Comparison of ENCODE assay signal across 8 mouse cellular contexts in the genomic region with DNA sequence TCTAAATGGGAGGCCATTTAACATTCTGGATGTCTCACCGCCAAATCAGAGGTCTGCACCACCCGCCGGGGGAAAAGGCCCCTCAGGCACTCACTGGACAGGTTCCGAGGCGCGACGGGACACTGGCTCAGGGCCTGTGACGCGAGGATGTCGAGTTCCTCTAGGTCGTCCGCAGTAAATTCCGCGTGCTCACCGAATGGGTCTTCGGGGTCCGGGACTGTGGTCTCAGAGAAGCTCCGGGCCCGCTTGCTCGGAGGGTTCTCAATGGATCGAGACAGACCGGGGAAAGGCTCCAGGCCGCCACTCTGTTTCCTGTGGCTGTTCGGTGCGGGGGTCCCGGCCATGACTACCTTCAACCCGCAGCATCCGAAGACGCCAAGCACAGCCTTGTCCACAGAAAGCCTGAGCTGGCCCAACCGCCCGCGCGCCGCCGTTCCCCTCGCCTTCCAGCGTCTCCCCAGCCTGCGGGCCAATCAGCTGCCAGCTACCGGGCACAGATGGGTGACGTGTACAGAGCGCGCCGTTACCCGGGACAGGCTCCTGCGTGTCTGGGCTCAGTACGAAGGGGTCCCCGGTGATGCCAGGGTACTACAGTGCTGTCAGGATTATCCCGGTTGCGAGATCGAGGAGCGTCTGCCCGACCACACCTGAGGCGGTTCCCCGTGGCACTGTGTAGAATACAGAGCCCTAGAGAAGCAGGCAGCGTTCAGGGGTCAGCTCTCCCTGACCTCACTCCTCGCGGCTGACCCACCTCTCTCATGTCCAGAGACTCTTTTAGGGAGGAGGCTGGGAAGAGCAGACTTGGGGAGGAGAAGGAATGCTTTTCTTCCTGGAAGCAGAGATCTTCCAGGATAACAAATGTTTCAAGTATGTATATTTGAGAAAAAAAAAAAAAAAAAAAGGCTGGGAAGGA. TPM values are rescaled to one million over a fixed set of nuclear protein-coding genes. Genes with fewer than 3 reads are reported as not detected.
DNase-seq lines count a peak whose midpoint lies in the region; ATAC-seq and TF ChIP-seq lines count a peak whose summit lies in the region.

TSS of gene Atrip (minus strand) at position 464 of the 913 bp plus-strand sequence.

- TF ChIP-seq CTCF in G1E (IDR thresholded peaks at IDR 0.05; ENCODE audit: low read depth, low read length), result no peak
- no peak for TF ChIP-seq CTCF in testis, adult 2 months (IDR thresholded peaks at IDR 0.05; ENCODE audit: control insufficient read depth, insufficient read depth, insufficient replicate concordance, low read depth, low read length)

- no peaks in the 10 kb centered on the region for H3K9me3 ChIP-seq in G1E (replicated peaks)
- H3K9me3 ChIP-seq in forebrain, embryonic 16.5 days (ENCODE audit: control insufficient read depth, low read length), result no peaks in the 10 kb centered on the region
- no peaks in the 10 kb centered on the region for H3K9me3 ChIP-seq in neural tube, embryonic 14.5 days (ENCODE audit: control insufficient read depth, low read length)

- H3K27ac ChIP-seq in forebrain, embryonic 16.5 days (ENCODE audit: low read length), result peak within 1 kb of the TSS; percentile 75
- peak within 1 kb of the TSS; percentile 75 for H3K27ac ChIP-seq in neural tube, embryonic 14.5 days (ENCODE audit: low read depth, low read length)
- H3K27ac ChIP-seq in testis, adult 2 months (ENCODE audit: control insufficient read depth, insufficient read depth, low read depth, low read length), result peak within 1 kb of the TSS; percentile 84

- peak; percentile 94 for ATAC-seq in G1E (ENCODE audit: extremely low read depth, insufficient number of reproducible peaks, low FRiP score, poor library complexity, severe bottlenecking)
- ATAC-seq in forebrain, embryonic 16.5 days, result peak; percentile 100
- peak; percentile 99 for ATAC-seq in neural tube, embryonic 14.5 days (ENCODE audit: low read depth)

- peaks cover 57% of the 10 kb centered on the region for H3K36me3 ChIP-seq in G1E (replicated peaks)
- peaks cover 12% of the 10 kb centered on the region for H3K36me3 ChIP-seq in forebrain, embryonic 16.5 days (ENCODE audit: control insufficient read depth, insufficient read depth)
- peaks cover 26% of the 10 kb centered on the region for H3K36me3 ChIP-seq in neural tube, embryonic 14.5 days (ENCODE audit: control insufficient read depth, insufficient read depth, low read length)
- peaks cover 3% of the 10 kb centered on the region for H3K36me3 ChIP-seq in testis, adult 2 months (ENCODE audit: control insufficient read depth, insufficient read depth, low read length)

- H3K4me2 ChIP-seq in forebrain, embryonic 16.5 days (ENCODE audit: low read length), result peak within 1 kb of the TSS; percentile 98
- peak within 1 kb of the TSS; percentile 97 for H3K4me2 ChIP-seq in neural tube, embryonic 14.5 days (ENCODE audit: low read depth, low read length)

- DNase-seq in G1E (ENCODE audit: low spot score), result peak; percentile 99
- DNase-seq in cerebellum, adult 11-12 months, result peak; percentile 91
- peak; percentile 82 for DNase-seq in heart, postnatal 25 days (ENCODE audit: low spot score)
- DNase-seq in layer of hippocampus, adult 18-20 months (ENCODE audit: low spot score in 2 of 2), result peak; percentile 93 to 96
- DNase-seq in lung, adult 18-20 months, result peak; percentile 89 to 92

- intact Hi-C loops in heart, postnatal 25 days (cut with DNase I), result no loop called here

- peak within 1 kb of the TSS; percentile 93 for H3K4me3 ChIP-seq in G1E (ENCODE audit: low read depth, low read length)
- H3K4me3 ChIP-seq in forebrain, embryonic 16.5 days (replicated peaks; ENCODE audit: low read length), result peak within 1 kb of the TSS; percentile 94
- peak within 1 kb of the TSS; percentile 78 for H3K4me3 ChIP-seq in neural tube, embryonic 14.5 days (ENCODE audit: low read depth, low read length)
- H3K4me3 ChIP-seq in testis, adult 2 months (ENCODE audit: control insufficient read depth, low read depth, low read length), result peak within 1 kb of the TSS; percentile 91

- peak; percentile 66 for TF ChIP-seq POLR2A in testis, adult 2 months (IDR thresholded peaks at IDR 0.05; ENCODE audit: control insufficient read depth, low read depth, low read length)

- H3K4me1 ChIP-seq in G1E (ENCODE audit: insufficient read depth, low read depth, low read length), result peaks cover 46% of the 10 kb centered on the region
- H3K4me1 ChIP-seq in forebrain, embryonic 16.5 days (replicated peaks; ENCODE audit: control insufficient read depth, insufficient read depth, low read length), result peaks cover 24% of the 10 kb centered on the region
- peaks cover 20% of the 10 kb centered on the region for H3K4me1 ChIP-seq in neural tube, embryonic 14.5 days (ENCODE audit: control insufficient read depth, insufficient read depth, low read length)
- H3K4me1 ChIP-seq in testis, adult 2 months (ENCODE audit: control insufficient read depth, insufficient read depth, low read length), result peaks cover 3% of the 10 kb centered on the region

- under 1% methylated on average over 57 of the region's 57 CpGs for WGBS in forebrain, embryonic 16.5 days
- WGBS in neural tube, embryonic 14.5 days, result under 1% methylated on average over 57 of the region's 57 CpGs

- peak within 1 kb of the TSS; percentile 92 for H3K9ac ChIP-seq in forebrain, embryonic 16.5 days (replicated peaks; ENCODE audit: low read depth, low read length)
- peak within 1 kb of the TSS; percentile 84 for H3K9ac ChIP-seq in neural tube, embryonic 14.5 days (replicated peaks; ENCODE audit: low read depth, low read length)

- no peaks in the 10 kb centered on the region for H3K27me3 ChIP-seq in G1E (ENCODE audit: insufficient read depth, low read length)
- no peaks in the 10 kb centered on the region for H3K27me3 ChIP-seq in forebrain, embryonic 16.5 days (replicated peaks; ENCODE audit: control insufficient read depth, insufficient read depth, low read length)
- H3K27me3 ChIP-seq in neural tube, embryonic 14.5 days (ENCODE audit: control insufficient read depth, insufficient read depth, low read length), result no peaks in the 10 kb centered on the region
- H3K27me3 ChIP-seq in testis, adult 2 months (ENCODE audit: control insufficient read depth, insufficient read depth, low read length), result no peaks in the 10 kb centered on the region

RNA-seq across cellular contexts. Expression of gene Atrip, which starts in this region (rescaled TPM):
- total RNA-seq in G1E (2014; fragmentation: Nextera tagmentation), result 16.4 and 17.9 TPM in 2 replicates
- 18.1 and 22.8 TPM in 2 replicates for total RNA-seq in G1E (2017)
- polyA plus RNA-seq in G1E (2012), result 8.5 and 9.2 TPM in 2 replicates
- polyA plus RNA-seq in forebrain, embryonic 16.5 days (2015; fragmentation: Nextera tagmentation; extraction: Ambion mirVana), result 36.0 and 38.3 TPM in 2 replicates
- 1 to 10 TPM; 6.7 to 7.1 TPM for total RNA-seq in heart, postnatal 25 days (2021)
- total RNA-seq in layer of hippocampus, adult 18-20 months (2021), result 10 to 100 TPM; 23.7 to 28.0 TPM
- polyA plus RNA-seq in neural tube, embryonic 14.5 days (2014; fragmentation: Nextera tagmentation; extraction: Ambion mirVana), result 31.4 and 34.8 TPM in 2 replicates
- 12.1 and 13.5 TPM in 2 replicates for polyA plus RNA-seq in testis, adult 2 months (2012; rRNA removed)

Comparison
In these comparisons a context has a peak if more than half of its experiments do, and no peak if none do; other contexts are left out.
1. Peak in every context shown above with its lines: DNase-seq, ATAC-seq, H3K4me3 ChIP-seq and H3K27ac ChIP-seq.